Mouse (Mus musculus) liver, embryonic 12.5 days (tissue): ENCODE data around the gene Olfr467. TPM values are rescaled to one million over a fixed set of nuclear protein-coding genes. Genes with fewer than 3 reads are reported as not detected.

Source experiments
- polyA plus RNA-seq: library from polyadenylated mRNA; unstranded; fragments of >200 nt; fragmentation: Nextera tagmentation; extraction: Ambion mirVana; gene quantifications from 2 replicates; pipeline ENCODE4 v1.2.1, GENCODE M21; 2016

The Olfr467 gene
- polyA plus RNA-seq, 1 experiment from 2014 or later: not detected

Other genes starting within 250 kb of the Olfr467 start
- 2.8 and 3.7 TPM in 2 replicates for gene Olfml1, start 244.8 kb upstream of the Olfr467 start, polyA plus RNA-seq
- 3.9 and 4.0 TPM in 2 replicates for gene Ppfibp2, start 217.1 kb upstream of the Olfr467 start, polyA plus RNA-seq
- gene 5330417H12Rik, start 187.1 kb upstream of the Olfr467 start, polyA plus RNA-seq: not detected in 2 replicates
- gene Cyb5r2, start 54.2 kb upstream of the Olfr467 start, polyA plus RNA-seq: 0.04 and 0.05 TPM in 2 replicates
- not detected in 2 replicates for gene Ovch2, start 11.1 kb upstream of the Olfr467 start, polyA plus RNA-seq
- not detected in 2 replicates for gene Olfr469, start 13.3 kb downstream of the Olfr467 start, polyA plus RNA-seq
- gene Olfr470, start 35.2 kb downstream of the Olfr467 start, polyA plus RNA-seq: not detected in 2 replicates
- not detected in 2 replicates for gene Olfr472, start 85.6 kb downstream of the Olfr467 start, polyA plus RNA-seq
- gene Olfr473, start 118.2 kb downstream of the Olfr467 start, polyA plus RNA-seq: not detected in 2 replicates
- not detected in 2 replicates for gene Olfr474, start 142.4 kb downstream of the Olfr467 start, polyA plus RNA-seq
- gene Olfr476, start 152.5 kb downstream of the Olfr467 start, polyA plus RNA-seq: not detected in 2 replicates
- not detected in 2 replicates for gene Olfr477, start 174.4 kb downstream of the Olfr467 start, polyA plus RNA-seq
- not detected in 2 replicates for gene Olfr478, start 221.7 kb downstream of the Olfr467 start, polyA plus RNA-seq
- gene Olfr479, start 238.4 kb downstream of the Olfr467 start, polyA plus RNA-seq: not detected in 2 replicates